Mouse (Mus musculus) spleen, postnatal 0 days (tissue): ENCODE results near the gene Gjd3. TPM values are rescaled to one million over a fixed set of nuclear protein-coding genes. Genes with fewer than 3 reads are reported as not detected.

Source experiments
- polyA plus RNA-seq: library from polyadenylated mRNA; unstranded; fragments of >200 nt; fragmentation: Nextera tagmentation; extraction: Ambion mirVana; gene quantifications from 2 replicates; pipeline ENCODE4 v1.2.1, GENCODE M21; 2015

The Gjd3 gene
- polyA plus RNA-seq = 0.52 TPM in 1 of 2 replicates, not detected in the other

GRCm38 (mm10) chr11:98982773-98983133 lies at the start of gene Gjd3:
TSS of gene Gjd3 (minus strand) at chr11:98983016.

DNA sequence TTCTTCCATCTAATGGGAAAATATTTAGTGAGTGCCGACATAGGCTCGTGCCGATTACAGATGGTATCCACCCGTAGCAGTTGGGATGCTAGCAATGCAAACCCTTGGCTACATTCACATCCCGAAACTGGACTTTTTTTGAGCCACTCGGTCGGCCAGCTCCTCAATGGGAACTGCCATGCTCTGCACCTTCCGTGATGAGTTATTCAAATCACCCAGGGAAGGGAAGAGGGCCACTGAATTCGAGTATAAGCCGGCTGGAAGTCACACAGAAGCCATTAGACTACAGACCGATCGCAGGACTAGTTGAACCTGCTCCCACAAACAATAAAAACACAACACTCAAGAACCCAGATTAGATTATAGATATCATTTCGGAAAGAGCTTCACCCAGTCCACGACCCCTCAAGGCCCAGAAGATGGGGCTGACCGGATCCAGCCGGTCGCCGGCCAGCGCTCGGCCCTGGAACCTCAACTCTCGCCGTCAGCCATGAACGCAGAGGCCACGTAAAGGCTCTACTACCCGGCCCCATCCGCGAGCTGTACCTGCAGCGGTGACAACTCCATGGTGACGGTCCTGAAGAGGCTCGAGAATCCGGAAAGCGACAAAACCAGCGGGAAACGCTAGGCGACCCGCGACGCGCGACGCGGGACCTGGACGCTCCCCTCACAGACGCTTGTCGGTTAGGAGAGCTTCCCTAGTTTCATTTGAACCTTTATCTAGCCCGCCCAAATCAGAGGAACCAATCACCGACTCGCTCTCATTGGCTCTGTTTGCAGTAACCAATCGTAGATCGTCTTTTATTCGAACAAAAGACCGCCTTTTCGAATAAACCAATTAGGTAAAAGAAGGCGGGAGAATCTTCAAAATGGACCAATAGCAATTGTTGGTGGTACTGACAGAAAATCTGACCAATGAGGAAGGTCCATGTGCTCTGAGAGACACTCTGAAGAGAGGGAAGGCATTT lies 41.0 kb upstream of the Gjd3 start, which contains the start of gene Top2a:
Gene Top2a, minus strand, starts transcription at position 690 of the 968 bp plus-strand sequence.

Other genes starting within 250 kb of the Gjd3 start
- gene Thra, start 242.4 kb downstream of the Gjd3 start, polyA plus RNA-seq = 15.5 and 19.9 TPM in 2 replicates
- gene Nr1d1, start 207.7 kb downstream of the Gjd3 start, polyA plus RNA-seq = 0.90 and 1.2 TPM in 2 replicates
- gene Msl1, start 187.5 kb downstream of the Gjd3 start, polyA plus RNA-seq = 15.0 and 18.0 TPM in 2 replicates
- 15.9 and 16.2 TPM in 2 replicates for gene Casc3, start 178.1 kb downstream of the Gjd3 start, polyA plus RNA-seq
- 0.19 and 0.38 TPM in 2 replicates for gene Rapgefl1, start 146.2 kb downstream of the Gjd3 start, polyA plus RNA-seq
- 3.2 and 3.7 TPM in 2 replicates for gene Wipf2, start 119.4 kb downstream of the Gjd3 start, polyA plus RNA-seq
- gene Cdc6, start 75.2 kb downstream of the Gjd3 start, polyA plus RNA-seq = 59.7 and 71.2 TPM in 2 replicates
- gene Rara, start 55.2 kb downstream of the Gjd3 start, polyA plus RNA-seq = 13.0 and 18.8 TPM in 2 replicates
- 227 and 254 TPM in 2 replicates for gene Top2a, start 41.2 kb upstream of the Gjd3 start, polyA plus RNA-seq
- gene Igfbp4, start 58.2 kb upstream of the Gjd3 start, polyA plus RNA-seq = 250 and 413 TPM in 2 replicates
- 0.65 and 0.70 TPM in 2 replicates for gene Tns4, start 106.3 kb upstream of the Gjd3 start, polyA plus RNA-seq
- gene Ccr7, start 172.1 kb upstream of the Gjd3 start, polyA plus RNA-seq = 1.4 and 2.2 TPM in 2 replicates
- 103 and 110 TPM in 2 replicates for gene Smarce1, start 248.0 kb upstream of the Gjd3 start, polyA plus RNA-seq